Mouse (Mus musculus): ENCODE data around the gene Mindy2. TPM values are rescaled to one million over a fixed set of nuclear protein-coding genes. Genes with fewer than 3 reads are reported as not detected.

Mindy2 gene
- polyA plus RNA-seq, 1 experiment from 2014 or later: 25.4 TPM

- Histone ChIP-seq H3K4me2 (replicated peaks) (peak overlapping the region; percentile 68), H3K27ac (no peak overlapping the region; the same call in 1 of the 2 replicates), H3K4me1 (replicated peaks; ENCODE audit: control insufficient read depth, insufficient read depth, low read length) (peaks cover 51% of the 10 kb centered on the region), H3K4me3 (replicated peaks; ENCODE audit: low read length) (peak overlapping the region; percentile 98), H3K36me3 (replicated peaks; ENCODE audit: control insufficient read depth, insufficient read depth) (peaks cover 4% of the 10 kb centered on the region; the same call in 1 of the 2 replicates), H3K9me3 (ENCODE audit: control insufficient read depth, low read length) (no peaks in the 10 kb centered on the region), H3K9ac (peak overlapping the region; percentile 42), H3K27me3 (ENCODE audit: control insufficient read depth, insufficient read depth, low read length) (no peaks in the 10 kb centered on the region)
- no peak for ATAC-seq (ENCODE audit: low FRiP score)
- DNase-seq (ENCODE audit: low spot score): no peak
- WGBS: 61% methylated on average over 4 of the region's 4 CpGs
Observed at GRCm38 (mm10) chr9:70654496-70654895, 2.5 kb downstream of the Mindy2 start.

GRCm38 (mm10) chr9:70653875-70654274 lies 3.1 kb downstream of the Mindy2 start:
- H3K9ac ChIP-seq: peak overlapping the region; percentile 42
- peaks cover 51% of the 10 kb centered on the region for H3K4me1 ChIP-seq (replicated peaks; ENCODE audit: control insufficient read depth, insufficient read depth, low read length)
- H3K27ac ChIP-seq: no peak overlapping the region
- peak overlapping the region; percentile 98 for H3K4me3 ChIP-seq (replicated peaks; ENCODE audit: low read length)
- peaks cover 4% of the 10 kb centered on the region; the same call in 1 of the 2 replicates for H3K36me3 ChIP-seq (replicated peaks; ENCODE audit: control insufficient read depth, insufficient read depth)
- no peaks in the 10 kb centered on the region for H3K27me3 ChIP-seq (ENCODE audit: control insufficient read depth, insufficient read depth, low read length)
- 63% methylated on average over 2 of the region's 2 CpGs for WGBS
- H3K9me3 ChIP-seq (ENCODE audit: control insufficient read depth, low read length): no peaks in the 10 kb centered on the region
- H3K4me2 ChIP-seq (replicated peaks): peak overlapping the region; percentile 68
- ATAC-seq (ENCODE audit: low FRiP score) (no peak), DNase-seq (ENCODE audit: low spot score) (no peak)

GRCm38 (mm10) chr9:70652221-70652620 lies 4.8 kb downstream of the Mindy2 start:
- Histone ChIP-seq H3K27me3 (ENCODE audit: control insufficient read depth, insufficient read depth, low read length) (no peaks in the 10 kb centered on the region), H3K4me1 (replicated peaks; ENCODE audit: control insufficient read depth, insufficient read depth, low read length) (peaks cover 47% of the 10 kb centered on the region), H3K36me3 (replicated peaks; ENCODE audit: control insufficient read depth, insufficient read depth) (peaks cover 4% of the 10 kb centered on the region; the same call in 1 of the 2 replicates), H3K9me3 (ENCODE audit: control insufficient read depth, low read length) (no peaks in the 10 kb centered on the region), H3K4me2 (replicated peaks) (0 out of 2 replicates have a peak overlapping the region, but pooled peaks have one; percentile 2), H3K27ac (no peak overlapping the region), H3K4me3 (replicated peaks; ENCODE audit: low read length) (no peak overlapping the region), H3K9ac (no peak overlapping the region)
- no peak for ATAC-seq (ENCODE audit: low FRiP score)
- no peak for DNase-seq (ENCODE audit: low spot score)
- 78% methylated on average over 2 of the region's 2 CpGs for WGBS

- Histone ChIP-seq H3K27me3 (ENCODE audit: control insufficient read depth, insufficient read depth, low read length) (no peaks in the 10 kb centered on the region), H3K4me2 (replicated peaks) (no peak overlapping the region), H3K9ac (no peak overlapping the region), H3K36me3 (replicated peaks; ENCODE audit: control insufficient read depth, insufficient read depth) (peaks cover 4% of the 10 kb centered on the region; the same call in 1 of the 2 replicates), H3K4me3 (replicated peaks; ENCODE audit: low read length) (no peak overlapping the region), H3K27ac (no peak overlapping the region), H3K9me3 (ENCODE audit: control insufficient read depth, low read length) (no peaks in the 10 kb centered on the region), H3K4me1 (replicated peaks; ENCODE audit: control insufficient read depth, insufficient read depth, low read length) (peaks cover 47% of the 10 kb centered on the region)
- WGBS: 97% methylated on average over 1 of the region's 1 CpGs
- no peak for DNase-seq (ENCODE audit: low spot score)
- ATAC-seq (ENCODE audit: low FRiP score): no peak
Observed at GRCm38 (mm10) chr9:70650994-70651393, 6.0 kb downstream of the Mindy2 start.

GRCm38 (mm10) chr9:70650260-70650659 lies 6.7 kb downstream of the Mindy2 start:
- H3K9ac ChIP-seq: no peak overlapping the region
- DNase-seq (ENCODE audit: low spot score): no peak
- WGBS: 92% methylated on average over 2 of the region's 2 CpGs
- H3K27ac ChIP-seq: no peak overlapping the region
- ATAC-seq (ENCODE audit: low FRiP score): no peak
- H3K4me1 ChIP-seq (replicated peaks; ENCODE audit: control insufficient read depth, insufficient read depth, low read length): peaks cover 41% of the 10 kb centered on the region
- no peak overlapping the region for H3K4me2 ChIP-seq (replicated peaks)
- H3K9me3 ChIP-seq (ENCODE audit: control insufficient read depth, low read length): no peaks in the 10 kb centered on the region
- peaks cover 4% of the 10 kb centered on the region; the same call in 1 of the 2 replicates for H3K36me3 ChIP-seq (replicated peaks; ENCODE audit: control insufficient read depth, insufficient read depth)
- H3K27me3 ChIP-seq (ENCODE audit: control insufficient read depth, insufficient read depth, low read length): no peaks in the 10 kb centered on the region
- H3K4me3 ChIP-seq (replicated peaks; ENCODE audit: low read length): no peak overlapping the region

GRCm38 (mm10) chr9:70636748-70637147 lies 20.2 kb downstream of the Mindy2 start:
- 90% methylated on average over 2 of the region's 2 CpGs for WGBS
- Histone ChIP-seq H3K9ac (no peak overlapping the region), H3K4me1 (replicated peaks; ENCODE audit: control insufficient read depth, insufficient read depth, low read length) (no peaks in the 10 kb centered on the region), H3K36me3 (replicated peaks; ENCODE audit: control insufficient read depth, insufficient read depth) (peaks cover 14% of the 10 kb centered on the region; the same call in 1 of the 2 replicates), H3K4me2 (replicated peaks) (no peak overlapping the region), H3K27ac (no peak overlapping the region), H3K9me3 (ENCODE audit: control insufficient read depth, low read length) (no peaks in the 10 kb centered on the region), H3K4me3 (replicated peaks; ENCODE audit: low read length) (no peak overlapping the region), H3K27me3 (ENCODE audit: control insufficient read depth, insufficient read depth, low read length) (no peaks in the 10 kb centered on the region)
- no peak for ATAC-seq (ENCODE audit: low FRiP score)
- DNase-seq (ENCODE audit: low spot score): no peak

GRCm38 (mm10) chr9:70631665-70632064 lies 25.3 kb downstream of the Mindy2 start:
- Histone ChIP-seq H3K4me2 (replicated peaks) (no peak overlapping the region), H3K27me3 (ENCODE audit: control insufficient read depth, insufficient read depth, low read length) (no peaks in the 10 kb centered on the region), H3K9ac (no peak overlapping the region), H3K4me1 (replicated peaks; ENCODE audit: control insufficient read depth, insufficient read depth, low read length) (no peaks in the 10 kb centered on the region), H3K36me3 (replicated peaks; ENCODE audit: control insufficient read depth, insufficient read depth) (peaks cover 12% of the 10 kb centered on the region), H3K9me3 (ENCODE audit: control insufficient read depth, low read length) (no peaks in the 10 kb centered on the region), H3K27ac (no peak overlapping the region), H3K4me3 (replicated peaks; ENCODE audit: low read length) (no peak overlapping the region)
- no peak for ATAC-seq (ENCODE audit: low FRiP score)
- no peak for DNase-seq (ENCODE audit: low spot score)
- WGBS: 33% methylated on average over 5 of the region's 5 CpGs

- Histone ChIP-seq H3K4me2 (replicated peaks) (no peak overlapping the region), H3K9me3 (ENCODE audit: control insufficient read depth, low read length) (no peaks in the 10 kb centered on the region), H3K4me1 (replicated peaks; ENCODE audit: control insufficient read depth, insufficient read depth, low read length) (no peaks in the 10 kb centered on the region), H3K4me3 (replicated peaks; ENCODE audit: low read length) (no peak overlapping the region), H3K36me3 (replicated peaks; ENCODE audit: control insufficient read depth, insufficient read depth) (peaks cover 18% of the 10 kb centered on the region), H3K27me3 (ENCODE audit: control insufficient read depth, insufficient read depth, low read length) (no peaks in the 10 kb centered on the region), H3K9ac (no peak overlapping the region), H3K27ac (no peak overlapping the region)
- 89% methylated on average over 2 of the region's 2 CpGs for WGBS
- ATAC-seq (ENCODE audit: low FRiP score) (no peak), DNase-seq (ENCODE audit: low spot score) (no peak)
Observed at GRCm38 (mm10) chr9:70629711-70630110, 27.3 kb downstream of the Mindy2 start.

GRCm38 (mm10) chr9:70611026-70611673 lies 45.8 kb downstream of the Mindy2 start:
- no peaks in the 10 kb centered on the region for H3K9me3 ChIP-seq (ENCODE audit: control insufficient read depth, low read length)
- H3K4me2 ChIP-seq (replicated peaks): no peak overlapping the region
- H3K4me3 ChIP-seq (replicated peaks; ENCODE audit: low read length): no peak overlapping the region
- WGBS: 70% methylated on average over 3 of the region's 3 CpGs
- H3K27me3 ChIP-seq (ENCODE audit: control insufficient read depth, insufficient read depth, low read length): no peaks in the 10 kb centered on the region
- no peaks in the 10 kb centered on the region for H3K4me1 ChIP-seq (replicated peaks; ENCODE audit: control insufficient read depth, insufficient read depth, low read length)
- ATAC-seq (ENCODE audit: low FRiP score) (no peak), DNase-seq (ENCODE audit: low spot score) (no peak)
- no peak overlapping the region for H3K27ac ChIP-seq
- H3K36me3 ChIP-seq (replicated peaks; ENCODE audit: control insufficient read depth, insufficient read depth): peaks cover 70% of the 10 kb centered on the region
- H3K9ac ChIP-seq: no peak overlapping the region

Measured in hindbrain, embryonic 14.5 days (tissue).